Mouse (Mus musculus) ovary, postnatal 14 days (tissue): ENCODE data around the gene Nckipsd.

Source experiments
- DNase-seq: peaks from one replicate; pipeline ENCODE4 v3.0.0; 2022; ENCODE audit warnings: low spot score

Gene Nckipsd

GRCm38 (mm10) chr9:108799564-108799963 is 8.6 kb upstream of the Nckipsd start:
- no peak for DNase-seq

- no peak for DNase-seq
These were observed 2.4 kb upstream of the Nckipsd start for GRCm38 (mm10) chr9:108805768-108806167.

GRCm38 (mm10) chr9:108806379-108806778 is 1.8 kb upstream of the Nckipsd start:
- no peak for DNase-seq

- DNase-seq: no peak
These were observed 1.3 kb upstream of the Nckipsd start for GRCm38 (mm10) chr9:108806831-108807230.

- DNase-seq: no peak
These were observed 494 bp upstream of the Nckipsd start for GRCm38 (mm10) chr9:108807674-108808073.

GRCm38 (mm10) chr9:108809188-108809587 is 1.0 kb downstream of the Nckipsd start:
- DNase-seq: no peak

- DNase-seq: no peak
These were observed 1.6 kb downstream of the Nckipsd start for GRCm38 (mm10) chr9:108809723-108810122.

GRCm38 (mm10) chr9:108810516-108810915 is 2.3 kb downstream of the Nckipsd start:
- DNase-seq: no peak

- DNase-seq: no peak
These were observed 7.4 kb downstream of the Nckipsd start for GRCm38 (mm10) chr9:108815557-108815956.

- DNase-seq: no peak
These were observed 11.3 kb downstream of the Nckipsd start for GRCm38 (mm10) chr9:108819495-108819894.

- DNase-seq: no peak
These were observed 11.9 kb downstream of the Nckipsd start for GRCm38 (mm10) chr9:108820077-108820476.

- DNase-seq: no peak
These were observed 16.0 kb downstream of the Nckipsd start for GRCm38 (mm10) chr9:108824144-108824685.

- no peak for DNase-seq
These were observed 16.7 kb downstream of the Nckipsd start for GRCm38 (mm10) chr9:108824755-108825413.

GRCm38 (mm10) chr9:108825820-108826699 is 17.9 kb downstream of the Nckipsd start, which contains the start of gene Celsr3:
TSS of gene Celsr3 (plus strand) at chr9:108826320.
- DNase-seq: peak; percentile 45

- peak; percentile 78 for DNase-seq
These were observed 18.7 kb downstream of the Nckipsd start for GRCm38 (mm10) chr9:108826700-108827340.

GRCm38 (mm10) chr9:108827454-108827853 is 19.3 kb downstream of the Nckipsd start:
- no peak for DNase-seq

- DNase-seq: no peak
These were observed 19.7 kb downstream of the Nckipsd start for GRCm38 (mm10) chr9:108827906-108828305.

GRCm38 (mm10) chr9:108831637-108832036 is 23.5 kb downstream of the Nckipsd start:
- DNase-seq: no peak

GRCm38 (mm10) chr9:108832390-108833108 is 24.4 kb downstream of the Nckipsd start:
- DNase-seq: peak; percentile 75

- DNase-seq: no peak
These were observed 34.8 kb downstream of the Nckipsd start for GRCm38 (mm10) chr9:108842989-108843388.

- DNase-seq: no peak
These were observed 37.2 kb downstream of the Nckipsd start for GRCm38 (mm10) chr9:108845390-108845789.

- no peak for DNase-seq
These were observed 39.2 kb downstream of the Nckipsd start for GRCm38 (mm10) chr9:108847374-108847773.
